Mouse (Mus musculus) ovary, postnatal 10 days (tissue): ENCODE measurements around the gene Ubxn2a.

Experiments used
- DNase-seq: peaks from one replicate; pipeline ENCODE4 v3.0.0; 2022; ENCODE audit warnings: low spot score

Ubxn2a gene

DNA sequence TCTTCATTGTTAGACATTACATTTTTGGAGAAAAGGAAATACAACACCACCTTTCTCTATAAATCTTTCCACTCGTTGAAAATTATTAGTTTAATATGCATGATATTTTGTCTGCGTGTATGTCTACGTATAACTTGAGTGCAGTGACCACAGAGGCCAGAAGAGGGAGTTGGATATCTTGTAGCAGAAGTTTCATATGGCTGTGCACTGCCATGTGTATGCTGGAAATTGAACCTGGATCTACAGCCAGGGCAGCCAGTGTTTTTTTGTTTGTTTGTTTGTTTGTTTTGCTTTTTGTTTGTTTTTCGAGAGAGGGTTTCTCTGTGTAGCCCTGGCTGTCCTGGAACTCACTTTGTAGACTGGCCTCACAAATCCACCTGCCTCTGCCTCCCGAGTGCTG, 28.5 kb downstream of the Ubxn2a start:
- DNase-seq, result no peak

DNA sequence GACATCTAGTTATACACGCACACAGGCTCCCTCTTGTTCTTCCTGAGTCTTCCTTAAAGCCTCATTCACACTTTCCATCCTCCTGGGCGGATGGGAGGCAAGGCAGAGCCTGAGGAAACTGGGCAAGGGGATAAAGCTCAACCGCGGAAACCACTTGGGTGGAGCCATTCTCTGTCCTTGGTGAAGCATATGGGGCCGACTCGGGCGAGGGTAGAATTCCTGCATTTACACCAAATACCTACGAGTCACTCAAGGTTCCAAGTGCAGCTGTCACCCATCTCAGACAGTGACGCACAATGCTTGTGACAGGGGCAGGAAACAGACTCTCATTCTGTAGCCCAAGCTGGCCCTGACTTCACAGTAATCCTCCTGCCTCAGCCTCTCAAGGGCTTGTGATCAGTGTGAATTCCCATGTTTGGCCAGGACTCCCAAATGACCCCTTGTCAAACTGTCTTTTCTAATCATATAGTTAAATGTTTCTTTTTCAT, 29.2 kb downstream of the Ubxn2a start:
- no peak for DNase-seq

DNA sequence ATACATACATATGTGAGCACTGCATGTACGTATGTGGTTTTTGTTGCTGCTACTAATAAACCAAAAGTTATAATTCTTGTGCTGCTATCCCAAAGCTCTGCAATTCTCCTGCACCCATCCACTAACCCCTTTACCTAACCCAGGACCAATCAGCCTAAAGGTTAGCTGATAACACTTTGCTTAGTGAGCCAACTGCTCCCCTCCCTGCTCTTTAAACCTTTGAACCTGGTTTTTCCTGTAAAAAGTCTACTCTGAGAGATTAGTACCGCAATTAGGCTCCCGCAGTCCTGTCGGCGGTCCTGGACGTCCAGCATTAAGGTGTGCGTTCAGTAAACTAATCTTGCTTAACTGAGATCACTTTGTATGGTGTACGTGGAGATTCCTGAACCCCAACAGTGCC, 31.9 kb downstream of the Ubxn2a start:
- no peak for DNase-seq

DNA sequence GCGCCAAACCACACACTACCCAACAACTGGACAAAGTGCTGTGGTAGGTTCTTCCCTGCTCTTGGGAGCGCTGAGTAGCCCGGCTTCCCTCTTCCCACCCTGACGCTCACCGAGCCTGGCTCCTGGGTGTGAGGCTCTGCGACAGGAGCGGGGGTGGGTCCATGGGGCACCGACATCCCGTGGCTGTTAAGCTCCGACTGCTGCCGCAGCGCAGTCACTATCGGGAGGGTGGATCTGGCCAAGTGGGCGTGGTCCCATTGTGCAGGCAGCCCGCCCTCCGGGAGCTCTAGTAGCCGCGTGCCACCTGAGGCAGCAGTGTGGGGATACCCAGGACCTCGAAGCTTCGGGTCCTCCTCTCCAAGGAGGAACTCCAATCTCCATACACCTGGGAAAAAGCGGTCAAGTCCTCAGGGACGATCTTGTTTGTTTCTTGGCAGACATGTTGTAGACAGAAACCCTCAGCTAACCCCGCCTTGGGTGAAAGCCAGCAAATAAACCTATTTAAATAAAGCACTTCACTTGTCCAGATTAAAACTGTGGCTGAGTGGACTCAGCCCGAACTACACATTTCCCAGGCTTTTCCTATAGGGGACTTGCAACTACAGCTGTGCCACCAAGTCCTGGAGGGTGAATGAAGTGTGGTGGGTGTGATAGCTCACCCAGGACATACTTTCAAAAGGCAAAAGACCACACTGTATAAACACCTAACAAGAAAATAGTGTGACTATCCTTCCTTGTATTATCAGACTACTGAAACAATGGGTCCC, 33.2 kb downstream of the Ubxn2a start, which contains the start of gene Mfsd2b:
Gene Mfsd2b (minus strand): TSS at position 199 of the 767 bp plus-strand sequence.
- DNase-seq, result peak; percentile 32

DNA sequence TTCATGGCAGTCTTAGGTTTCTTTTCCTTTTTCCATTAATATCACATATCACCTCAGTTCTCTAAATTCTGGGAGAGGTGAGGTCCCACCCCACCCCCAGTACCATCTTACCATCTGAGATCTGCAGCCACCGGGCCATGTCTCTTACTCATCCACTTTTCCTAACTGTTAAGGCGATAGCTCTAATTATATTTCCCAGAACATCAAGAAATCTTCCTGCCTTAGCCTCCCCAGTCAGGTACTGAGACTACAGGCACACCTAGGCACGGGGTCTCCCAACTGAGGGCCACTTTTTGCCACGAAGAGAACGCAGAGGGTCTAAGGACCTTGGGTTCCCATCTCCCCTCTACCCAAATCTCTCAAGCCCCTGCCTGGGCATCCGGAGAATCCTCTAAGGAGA, 34.0 kb downstream of the Ubxn2a start:
- DNase-seq, result no peak

DNA sequence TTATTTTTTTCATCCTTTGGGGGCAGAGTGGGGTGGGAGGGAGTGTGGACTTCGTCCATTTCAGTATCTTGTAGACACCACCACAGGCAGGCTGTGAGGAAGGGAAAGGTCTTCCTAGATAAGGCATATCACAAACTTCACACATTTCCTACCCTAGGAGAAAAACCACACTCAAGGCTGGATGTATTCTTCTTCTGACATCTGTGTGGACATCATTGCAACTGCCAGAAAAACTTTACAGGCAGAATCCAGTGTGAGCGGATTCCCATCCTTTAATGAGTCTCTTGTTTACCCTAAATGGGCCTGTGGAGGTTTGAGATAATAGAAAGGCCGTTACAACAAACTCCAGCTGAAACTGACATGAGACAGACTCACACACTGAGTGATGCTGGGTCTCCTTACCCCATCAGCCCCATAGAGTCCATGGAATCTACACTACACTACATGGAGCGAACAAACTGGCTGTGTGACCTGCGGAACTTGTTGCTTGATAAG, 34.5 kb downstream of the Ubxn2a start:
- DNase-seq, result no peak

DNA sequence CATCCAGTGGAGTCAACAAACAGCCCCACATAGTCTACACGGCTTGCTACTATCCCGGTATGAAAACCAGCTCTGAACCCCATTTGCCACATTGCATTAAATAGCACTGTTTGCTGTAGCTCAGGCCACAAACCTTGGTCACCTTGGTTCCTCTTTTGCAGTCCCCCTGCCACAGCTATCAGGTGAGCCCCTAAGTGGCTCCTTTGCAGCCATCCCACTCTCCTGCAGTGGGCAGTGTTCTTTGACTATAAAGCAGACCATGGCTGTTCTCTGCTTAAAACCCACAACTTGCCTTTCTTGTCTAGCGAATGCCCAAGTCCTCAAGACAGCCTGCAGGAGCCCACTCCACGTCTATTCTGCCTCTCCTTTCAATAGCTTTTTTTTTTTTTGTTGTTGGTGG, 35.2 kb downstream of the Ubxn2a start:
- no peak for DNase-seq

DNA sequence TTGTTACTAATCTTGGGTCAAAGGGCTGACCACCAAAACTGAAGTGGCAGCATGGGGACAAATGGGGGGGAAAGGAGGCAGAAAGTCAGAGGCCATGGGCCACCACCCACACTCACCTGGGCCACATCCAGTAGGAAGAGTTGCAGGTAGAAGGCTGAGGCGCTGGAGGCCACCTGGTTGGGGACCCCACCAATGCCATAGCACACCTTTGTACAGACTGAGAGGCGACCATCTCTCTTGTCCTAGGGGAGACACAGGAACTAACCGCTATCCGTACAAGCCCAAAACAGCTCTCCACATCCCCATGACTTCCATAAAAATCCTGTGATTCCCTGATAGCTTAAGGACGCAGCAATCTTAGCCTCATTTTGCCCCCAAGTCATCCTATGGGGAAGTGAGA, 36.2 kb downstream of the Ubxn2a start:
- no peak for DNase-seq

DNA sequence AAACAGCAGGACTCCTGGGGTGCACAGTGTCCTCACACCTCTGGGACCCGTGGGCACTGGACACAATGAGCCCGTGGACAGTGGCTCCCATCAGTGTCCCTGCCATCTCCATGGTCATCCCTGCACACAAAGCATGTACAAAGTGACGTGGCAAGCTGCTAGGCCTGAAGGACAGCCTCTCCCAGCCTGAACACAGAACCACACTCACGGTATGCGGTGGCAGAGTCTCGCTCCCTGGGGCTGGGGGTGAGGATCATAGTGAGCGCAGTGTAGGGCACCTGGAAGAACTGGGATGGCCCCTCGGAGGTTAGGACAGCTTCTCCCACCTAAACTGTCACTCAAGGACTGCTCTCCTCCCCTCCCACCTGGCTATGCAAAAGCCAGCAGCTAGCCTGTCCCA, 38.6 kb downstream of the Ubxn2a start:
- no peak for DNase-seq

DNA sequence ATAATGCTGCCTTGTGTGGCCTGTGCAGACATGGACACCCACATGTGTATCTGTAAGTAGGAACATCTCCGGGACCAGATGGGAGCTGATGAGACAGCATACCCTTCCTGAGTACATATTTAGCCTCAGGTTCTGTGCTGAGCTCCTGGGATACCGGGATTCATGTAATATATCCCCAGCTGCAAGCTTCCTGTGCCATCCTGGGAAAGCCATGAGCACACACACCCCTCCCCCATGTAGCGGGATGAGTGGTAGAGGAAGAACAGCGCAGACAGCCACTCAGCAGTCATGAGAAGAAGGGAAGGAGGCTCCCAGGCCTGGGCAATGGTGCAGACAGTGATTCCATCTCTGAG, 43.2 kb downstream of the Ubxn2a start:
- DNase-seq, result no peak

DNA sequence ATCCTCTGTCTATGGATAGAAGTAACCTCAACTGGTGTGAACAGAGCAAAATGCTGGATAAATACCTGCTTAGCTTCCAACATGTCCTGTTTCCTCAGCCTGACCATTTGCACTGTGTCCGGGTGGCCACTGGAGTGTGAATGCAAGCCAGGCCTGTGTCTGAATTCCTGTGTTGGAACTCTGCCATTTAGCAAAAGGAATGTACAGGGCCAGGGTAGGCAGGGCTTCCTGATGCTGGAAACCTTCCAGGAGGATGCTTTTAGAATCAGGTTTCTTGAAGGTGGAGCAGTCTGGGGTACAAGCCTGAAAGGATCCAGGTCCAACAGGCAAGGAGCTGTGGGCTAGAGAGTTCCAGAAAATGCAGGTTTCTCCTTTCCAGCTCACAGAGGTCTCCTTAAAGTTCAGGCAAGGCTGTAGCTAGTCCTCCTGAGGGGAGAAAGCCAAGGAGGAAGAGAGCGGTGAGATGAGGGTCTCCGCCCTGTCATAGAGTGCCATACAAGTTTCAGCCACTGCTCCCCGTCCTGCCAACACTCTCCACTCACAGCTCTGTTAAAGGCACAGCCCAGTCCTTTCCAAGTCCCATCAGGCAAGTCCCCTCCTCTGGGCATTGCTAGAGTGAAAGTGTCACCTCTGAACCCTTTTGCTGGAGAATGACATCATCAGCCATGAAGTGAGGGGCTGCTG, 43.7 kb downstream of the Ubxn2a start:
- no peak for DNase-seq

DNA sequence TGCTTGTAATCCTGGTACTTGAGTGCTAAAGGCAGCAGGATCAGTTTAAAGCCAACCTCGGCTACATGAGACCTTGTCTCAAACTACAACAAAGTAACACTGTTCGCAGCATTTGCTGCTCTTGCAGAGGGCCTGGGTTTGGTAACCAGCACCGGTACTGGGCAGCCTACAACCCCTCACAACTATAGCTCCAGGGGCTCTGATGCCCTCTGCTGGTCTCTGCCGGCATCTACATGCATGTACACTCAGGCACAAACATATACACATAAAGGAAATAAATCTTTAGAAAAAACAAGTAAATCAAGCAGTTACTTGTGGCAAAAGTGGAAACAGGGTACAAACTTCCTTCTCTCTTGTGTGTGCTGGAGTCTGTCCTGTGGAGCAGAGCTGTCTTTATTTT, 44.8 kb downstream of the Ubxn2a start:
- DNase-seq, result no peak

DNA sequence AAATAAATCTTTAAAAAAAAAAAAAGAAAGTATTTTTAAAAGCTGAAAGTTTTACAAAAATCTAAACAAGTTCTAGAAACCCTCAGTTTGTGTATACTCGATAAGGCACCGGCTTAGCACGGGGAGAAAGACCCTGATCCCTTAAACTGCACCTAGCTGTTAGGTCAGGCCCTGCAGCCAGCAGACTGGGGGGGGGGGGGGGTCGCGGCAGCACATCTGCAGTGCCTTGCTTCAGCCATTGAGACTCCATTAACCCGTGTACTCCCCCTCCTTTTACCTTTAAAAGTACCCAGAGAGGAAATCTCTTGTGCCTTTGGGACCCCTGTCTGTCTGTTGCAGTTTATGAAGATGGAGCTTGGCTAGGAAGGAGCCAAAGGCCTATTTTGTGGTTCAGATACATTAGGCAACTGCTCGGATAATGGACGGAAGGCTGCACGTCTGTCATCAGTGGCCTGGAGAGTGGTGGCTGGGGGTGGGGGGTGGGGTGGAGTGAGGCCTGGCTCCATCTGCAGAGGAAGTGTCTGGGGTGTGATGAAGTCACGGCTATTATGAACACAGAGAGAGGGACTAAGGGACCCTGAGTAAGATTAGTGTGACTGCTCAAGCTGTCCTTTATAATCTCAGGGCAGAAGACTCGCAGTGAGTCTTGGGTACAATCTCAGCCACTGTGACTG, 48.1 kb downstream of the Ubxn2a start:
- no peak for DNase-seq

DNA sequence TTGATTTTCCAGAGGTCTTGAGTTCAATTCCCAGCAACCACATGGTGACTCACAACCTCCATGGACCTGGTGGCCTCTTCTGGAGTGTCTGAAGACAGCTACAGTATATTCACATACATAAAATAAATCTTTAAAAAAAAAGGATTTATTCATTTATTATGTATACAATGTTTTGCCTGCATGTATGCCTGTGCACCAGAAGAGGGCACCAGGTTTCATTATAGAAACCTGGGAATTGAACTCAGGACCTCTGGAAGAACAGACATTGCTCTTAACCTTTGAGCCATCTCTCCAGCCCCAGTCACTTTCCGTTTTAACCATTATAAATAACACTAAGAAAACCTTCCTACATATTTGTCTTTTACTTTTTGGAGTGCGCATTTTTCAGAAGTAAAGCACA, 50.7 kb downstream of the Ubxn2a start:
- DNase-seq, result no peak

DNA sequence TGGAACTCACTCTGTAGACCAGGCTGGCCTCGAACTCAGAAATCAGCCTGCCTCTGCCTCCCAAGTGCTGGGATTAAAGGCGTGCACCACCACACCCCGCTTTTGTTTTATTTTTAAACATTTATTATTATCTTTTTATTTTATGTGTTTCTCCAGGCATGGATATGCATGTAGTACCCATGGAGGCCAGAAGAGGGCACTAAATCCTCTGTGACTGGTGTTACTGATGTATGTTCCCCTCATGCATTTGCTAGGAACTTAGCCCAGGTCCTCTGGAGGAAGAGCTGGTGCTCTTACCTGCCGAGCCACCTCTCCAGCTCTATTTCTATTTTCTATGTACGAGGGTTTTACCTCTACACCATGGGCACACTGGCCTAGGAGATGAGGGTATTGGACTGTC, 51.3 kb downstream of the Ubxn2a start:
- no peak for DNase-seq

DNA sequence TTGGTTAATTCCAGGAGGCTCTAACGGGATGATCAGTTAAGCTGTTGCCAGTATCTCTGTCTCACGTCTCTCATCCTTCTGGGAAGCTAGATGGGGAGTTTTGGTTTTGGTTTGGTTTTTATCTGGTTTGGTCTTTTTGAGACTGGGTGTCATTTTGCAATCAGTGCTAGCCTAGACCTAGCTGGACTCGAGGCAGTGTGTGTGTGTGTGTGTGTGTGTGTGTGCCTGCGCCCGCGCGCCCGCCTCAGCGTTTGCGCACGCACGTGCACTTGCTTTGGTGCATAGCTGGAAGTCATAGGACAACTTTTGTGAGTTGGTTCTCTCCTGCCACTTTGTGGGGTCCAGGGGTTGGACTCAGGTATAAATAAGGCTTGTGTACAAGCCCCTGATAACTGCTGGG, 63.8 kb downstream of the Ubxn2a start:
- no peak for DNase-seq

DNA sequence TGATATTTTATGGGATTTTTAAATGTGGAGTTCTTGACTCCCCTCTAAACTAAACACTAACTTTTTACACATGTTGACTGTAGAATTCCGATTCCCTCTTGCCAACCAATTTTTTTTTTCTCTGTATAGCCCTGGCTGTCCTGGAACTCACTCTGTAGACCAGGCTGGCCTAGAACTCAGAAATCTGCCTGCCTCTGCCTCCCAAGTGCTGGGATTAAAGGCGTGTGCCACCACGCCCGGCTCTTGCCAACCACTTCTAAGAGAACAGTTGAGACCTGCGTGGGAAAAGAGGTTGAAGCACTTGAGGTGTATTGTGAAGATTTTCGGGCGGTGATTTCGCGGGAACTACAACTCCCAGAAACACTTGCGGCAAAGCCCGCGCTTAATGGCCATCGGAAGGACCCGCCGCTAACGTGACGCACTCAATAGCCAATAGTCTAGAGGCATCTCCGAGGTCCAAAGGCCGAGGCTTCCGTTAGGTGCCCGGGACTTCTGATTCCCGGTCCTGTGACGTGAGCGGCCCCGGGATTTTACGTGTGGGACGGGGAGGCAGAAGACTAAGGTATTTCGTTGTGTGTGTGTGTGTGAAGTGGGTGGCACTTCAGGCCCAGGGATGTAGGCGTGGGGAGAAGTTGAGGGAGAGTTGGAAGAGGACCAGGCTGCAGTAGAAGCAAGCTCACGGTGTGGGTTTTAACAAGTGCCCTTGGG, 64.5 kb downstream of the Ubxn2a start, which contains the start of gene Wdcp:
Gene Wdcp (plus strand): TSS at position 414 of the 708 bp plus-strand sequence.
- peak; percentile 54 for DNase-seq

DNA sequence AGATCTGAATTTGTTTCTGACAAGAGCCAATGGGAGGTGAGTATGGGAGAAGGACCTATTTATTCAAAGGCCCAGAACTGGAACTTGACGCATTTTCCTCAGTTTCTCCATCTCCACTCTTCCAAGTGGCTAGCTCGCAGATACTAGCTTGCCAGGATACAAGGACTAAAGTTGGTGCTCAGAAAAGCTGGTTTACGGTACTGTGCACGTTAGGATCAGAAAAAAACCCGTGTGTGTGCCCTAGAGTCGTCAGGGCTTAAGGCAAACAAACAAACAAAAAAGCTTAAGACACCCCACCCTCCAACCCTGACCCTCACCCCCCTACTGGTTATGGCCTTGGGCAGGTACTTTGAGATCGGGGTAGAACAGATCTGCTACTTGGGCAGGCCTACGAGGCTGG, 65.0 kb downstream of the Ubxn2a start:
- no peak for DNase-seq

DNA sequence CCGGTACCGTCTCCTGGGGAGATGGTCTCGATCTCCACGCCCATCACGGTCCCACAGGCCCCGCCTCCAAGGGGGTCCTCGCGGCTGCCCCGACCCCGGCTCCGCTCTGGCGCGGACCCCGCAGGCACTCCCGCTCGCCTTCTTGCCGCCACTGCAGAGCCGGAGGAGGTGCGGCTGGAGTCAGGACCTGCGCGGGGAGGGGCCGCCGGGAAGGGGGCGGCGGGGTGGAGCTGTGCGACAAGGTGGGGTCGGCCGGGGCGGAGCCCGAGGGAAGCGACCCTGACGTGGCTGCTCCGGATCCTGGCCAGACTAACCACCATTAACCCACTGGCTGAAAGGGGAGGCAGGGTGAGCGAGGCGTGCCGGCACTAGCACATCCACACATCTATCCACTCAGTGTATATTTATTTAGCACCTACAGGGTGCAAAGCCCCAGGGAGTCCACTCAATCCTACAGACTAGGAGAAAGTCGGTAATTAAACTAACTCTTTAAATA, 66.1 kb downstream of the Ubxn2a start, which contains the start of gene Fkbp1b:
Gene Fkbp1b (minus strand): TSS at position 200 of the 496 bp plus-strand sequence.
- DNase-seq, result no peak

DNA sequence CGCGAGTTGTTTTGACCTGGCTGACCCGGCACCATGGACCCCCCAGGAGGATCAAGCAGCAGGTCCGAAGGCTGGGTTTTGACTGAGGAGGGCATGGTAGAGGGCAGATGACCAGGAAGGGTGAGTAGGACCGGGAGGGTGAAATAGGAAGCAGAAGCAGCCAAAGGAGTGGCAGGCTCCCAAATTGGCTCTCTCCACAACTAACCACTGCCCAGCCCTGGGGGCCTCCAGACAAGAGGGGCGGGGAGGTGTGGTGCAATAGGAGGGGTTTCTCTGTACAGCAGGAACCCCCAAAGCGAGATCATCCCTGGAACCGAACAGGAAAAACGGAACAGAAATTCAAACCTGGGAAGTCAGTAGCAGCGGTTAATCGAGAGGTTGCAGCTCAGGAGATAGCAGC, 66.8 kb downstream of the Ubxn2a start:
- DNase-seq, result no peak

DNA sequence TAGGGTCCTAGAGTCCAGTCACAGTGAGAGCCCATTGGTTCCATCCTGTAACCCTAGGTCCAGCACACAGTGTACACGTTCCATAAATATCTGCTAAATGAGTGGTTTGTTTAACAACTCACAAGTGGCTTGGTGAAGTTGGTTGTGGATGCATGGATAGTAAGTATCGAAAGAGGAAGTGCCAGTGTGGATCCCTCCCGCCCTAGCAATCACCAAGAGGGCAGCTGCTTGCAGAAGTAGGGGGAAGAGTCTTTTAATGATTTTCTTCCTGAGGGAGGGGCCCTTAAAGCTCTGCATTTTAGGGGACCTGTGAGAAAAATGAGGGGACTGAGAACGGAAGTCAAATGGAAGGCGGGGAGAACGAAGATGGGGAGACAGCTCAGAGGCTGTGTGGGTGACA, 67.5 kb downstream of the Ubxn2a start:
- DNase-seq, result no peak

DNA sequence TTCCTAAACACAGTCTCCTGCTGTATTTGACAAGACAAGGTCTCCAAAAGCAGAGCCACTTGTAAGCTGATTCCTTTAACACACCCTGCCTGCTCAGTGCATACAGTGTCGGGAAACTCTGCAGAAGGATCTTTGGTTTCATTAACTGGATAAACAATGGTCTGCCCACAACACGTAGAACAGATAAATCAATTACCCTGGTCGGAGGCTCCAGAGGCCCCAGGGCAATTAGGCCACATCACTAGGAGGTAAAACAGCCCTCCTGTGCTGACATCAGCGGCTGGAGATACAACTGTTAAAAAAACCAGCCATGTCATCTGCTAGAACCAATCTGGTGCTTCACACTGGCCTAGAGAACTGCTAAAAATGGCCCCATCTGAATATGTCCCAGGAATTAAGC, 70.5 kb downstream of the Ubxn2a start:
- DNase-seq, result no peak
